Mouse (Mus musculus) midbrain, embryonic 15.5 days (tissue): Measurements from ENCODE around the gene Gstp2. TPM values are rescaled to one million over a fixed set of nuclear protein-coding genes. Genes with fewer than 3 reads are reported as not detected.

Source experiments
- ATAC-seq: fragments of 200-750 bp; cut with Nextera tagmentation; replicated peaks from 2 replicates; pipeline ENCODE4 v1.8.0; 2017; ENCODE audit warnings: moderate TSS enrichment
- H3K27ac ChIP-seq: fragments of 300-500 bp; sonication (generic); 2 replicates; pipeline ENCODE4 v1.5.1; 2015; ENCODE audit warnings: mild to moderate bottlenecking, inconsistent platforms
- H3K27me3 ChIP-seq: fragments of 300-500 bp; sonication (generic); replicated peaks from 2 replicates; pipeline ENCODE4 v1.6.1; 2015; ENCODE audit warnings: inconsistent platforms
- H3K36me3 ChIP-seq: fragments of 300-500 bp; sonication (generic); replicated peaks from 2 replicates; pipeline ENCODE4 v1.6.1; 2015; ENCODE audit warnings: inconsistent platforms
- H3K4me1 ChIP-seq: fragments of 300-500 bp; sonication (generic); 2 replicates; pipeline ENCODE4 v1.6.1; 2015; ENCODE audit warnings: inconsistent platforms
- H3K4me2 ChIP-seq: fragments of 300-500 bp; sonication (generic); 2 replicates; pipeline ENCODE4 v1.6.1; 2015; ENCODE audit warnings: inconsistent platforms, mild to moderate bottlenecking, moderate library complexity
- H3K4me3 ChIP-seq: fragments of 300-500 bp; sonication (generic); 2 replicates; pipeline ENCODE4 v1.5.1; 2015; ENCODE audit warnings: mild to moderate bottlenecking, inconsistent platforms
- H3K9ac ChIP-seq: fragments of 300-500 bp; sonication (generic); 2 replicates; pipeline ENCODE4 v1.6.1; 2015; ENCODE audit warnings: mild to moderate bottlenecking, inconsistent platforms
- H3K9me3 ChIP-seq: fragments of 300-500 bp; sonication (generic); 2 replicates; pipeline ENCODE4 v1.6.1; 2016; ENCODE audit warnings: inconsistent platforms
- WGBS: fragments of 180-500 bp; shearing (Covaris S2); methylation state at CpG from one replicate; pipeline ENCODE4 v1.1.7; 2015; ENCODE audit warnings: mixed read lengths; 5-methylcytosine and 5-hydroxymethylcytosine counted together
- polyA plus RNA-seq: library from polyadenylated mRNA; unstranded; fragments of >200 nt; fragmentation: Nextera tagmentation; extraction: Ambion mirVana; gene quantifications from 2 replicates; pipeline ENCODE4 v1.2.1, GENCODE M21; 2015

Gstp2 gene
- polyA plus RNA-seq, 1 experiment from 2014 or later, result 5.6 TPM

DNA sequence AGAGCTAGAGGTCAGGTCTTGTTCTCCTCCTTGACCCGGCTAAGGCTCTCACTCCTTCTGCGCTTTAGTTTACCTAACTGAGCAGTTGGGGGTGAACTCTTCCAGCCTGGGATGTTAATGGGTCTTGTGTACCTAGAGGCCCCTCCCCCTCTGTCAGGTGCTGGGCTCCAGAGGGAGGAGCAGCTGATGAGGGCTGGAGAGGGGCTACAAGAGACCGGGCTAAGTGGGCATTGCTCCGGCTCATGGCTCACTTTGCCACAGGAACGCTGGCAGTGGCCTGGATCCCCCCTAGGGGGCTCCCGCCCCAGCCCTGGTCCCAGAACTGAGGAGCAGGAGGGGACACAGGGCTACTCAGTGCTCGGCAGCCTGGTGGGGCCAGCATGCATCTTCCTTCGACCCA, 38.0 kb upstream of the Gstp2 start:
- no peaks in the 10 kb centered on the region for H3K36me3 ChIP-seq
- 0 out of 2 replicates have a peak, but pooled peaks cover 2% of the 10 kb centered on the region for H3K27me3 ChIP-seq
- H3K9ac ChIP-seq, result no peak overlapping the region
- no peak overlapping the region for H3K27ac ChIP-seq
- no peak for ATAC-seq
- H3K4me2 ChIP-seq, result no peak overlapping the region
- H3K9me3 ChIP-seq, result no peaks in the 10 kb centered on the region
- WGBS, result 31% methylated on average over 8 of the region's 8 CpGs
- H3K4me3 ChIP-seq, result no peak overlapping the region
- no peaks in the 10 kb centered on the region for H3K4me1 ChIP-seq

- 59% methylated on average over 7 of the region's 7 CpGs for WGBS
- Histone ChIP-seq H3K27me3 (0 out of 2 replicates have a peak, but pooled peaks cover 2% of the 10 kb centered on the region), H3K9ac (no peak overlapping the region), H3K4me3 (no peak overlapping the region), H3K27ac (no peak overlapping the region), H3K9me3 (no peaks in the 10 kb centered on the region), H3K4me1 (no peaks in the 10 kb centered on the region), H3K4me2 (no peak overlapping the region), H3K36me3 (no peaks in the 10 kb centered on the region)
- no peak for ATAC-seq
These were observed 37.5 kb upstream of the Gstp2 start for GRCm38 (mm10) chr19:4083316-4083715.

GRCm38 (mm10) chr19:4082219-4082965, 36.6 kb upstream of the Gstp2 start:
- H3K4me2 ChIP-seq, result no peak overlapping the region
- no peak overlapping the region for H3K27ac ChIP-seq
- no peak overlapping the region for H3K9ac ChIP-seq
- H3K4me1 ChIP-seq, result no peaks in the 10 kb centered on the region
- ATAC-seq, result no peak
- H3K36me3 ChIP-seq, result no peaks in the 10 kb centered on the region
- H3K9me3 ChIP-seq, result no peaks in the 10 kb centered on the region
- WGBS, result 82% methylated on average over 11 of the region's 11 CpGs
- no peak overlapping the region for H3K4me3 ChIP-seq
- 0 out of 2 replicates have a peak, but pooled peaks cover 2% of the 10 kb centered on the region for H3K27me3 ChIP-seq

DNA sequence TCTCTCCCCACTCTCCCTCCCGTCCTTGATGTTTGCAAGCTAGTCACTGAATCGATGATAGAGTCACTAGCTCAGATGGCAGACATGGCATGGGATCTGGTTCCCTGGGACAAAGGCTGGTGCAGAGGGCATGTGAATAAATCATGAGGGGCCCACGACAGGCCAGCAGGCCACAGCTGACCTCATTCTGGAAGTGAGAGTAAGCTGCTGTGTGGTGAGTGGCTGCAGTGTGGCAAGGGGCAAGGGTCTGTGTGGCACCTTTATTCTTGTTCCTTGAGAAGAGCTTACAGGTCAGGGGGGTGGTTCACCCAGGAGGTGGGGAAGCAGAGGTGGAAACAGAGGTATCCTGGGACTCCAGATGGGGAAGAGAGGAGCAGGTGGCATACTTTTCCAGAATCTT, 35.6 kb upstream of the Gstp2 start, which contains the start of gene Cabp2:
TSS of gene Cabp2 (plus strand) at position 185 of the 400 bp plus-strand sequence.
- no peak for ATAC-seq
- Histone ChIP-seq H3K9me3 (no peaks in the 10 kb centered on the region), H3K4me3 (no peak within 1 kb of the TSS), H3K9ac (no peak within 1 kb of the TSS), H3K4me1 (no peaks in the 10 kb centered on the region), H3K4me2 (no peak within 1 kb of the TSS), H3K36me3 (no peaks in the 10 kb centered on the region), H3K27me3 (0 out of 2 replicates have a peak, but pooled peaks cover 2% of the 10 kb centered on the region), H3K27ac (no peak within 1 kb of the TSS)
- WGBS, result 50% methylated on average over 3 of the region's 3 CpGs

GRCm38 (mm10) chr19:4080511-4081009, 34.7 kb upstream of the Gstp2 start:
- ATAC-seq, result no peak
- 66% methylated on average over 8 of the region's 8 CpGs for WGBS

GRCm38 (mm10) chr19:4079594-4079993, 33.8 kb upstream of the Gstp2 start:
- Histone ChIP-seq H3K9me3 (no peaks in the 10 kb centered on the region), H3K27ac (no peak overlapping the region), H3K4me1 (no peaks in the 10 kb centered on the region), H3K36me3 (no peaks in the 10 kb centered on the region), H3K4me2 (no peak overlapping the region), H3K9ac (no peak overlapping the region), H3K4me3 (no peak overlapping the region), H3K27me3 (0 out of 2 replicates have a peak, but pooled peaks cover 2% of the 10 kb centered on the region)
- ATAC-seq, result no peak
- WGBS, result 87% methylated on average over 1 of the region's 1 CpGs

More at GRCm38 (mm10) chr19:4080511-4081009, 34.7 kb upstream of the Gstp2 start:
- Histone ChIP-seq H3K27ac (no peak overlapping the region), H3K9ac (no peak overlapping the region), H3K4me3 (no peak overlapping the region), H3K27me3 (0 out of 2 replicates have a peak, but pooled peaks cover 2% of the 10 kb centered on the region), H3K4me1 (no peaks in the 10 kb centered on the region), H3K4me2 (no peak overlapping the region), H3K9me3 (no peaks in the 10 kb centered on the region), H3K36me3 (no peaks in the 10 kb centered on the region)

DNA sequence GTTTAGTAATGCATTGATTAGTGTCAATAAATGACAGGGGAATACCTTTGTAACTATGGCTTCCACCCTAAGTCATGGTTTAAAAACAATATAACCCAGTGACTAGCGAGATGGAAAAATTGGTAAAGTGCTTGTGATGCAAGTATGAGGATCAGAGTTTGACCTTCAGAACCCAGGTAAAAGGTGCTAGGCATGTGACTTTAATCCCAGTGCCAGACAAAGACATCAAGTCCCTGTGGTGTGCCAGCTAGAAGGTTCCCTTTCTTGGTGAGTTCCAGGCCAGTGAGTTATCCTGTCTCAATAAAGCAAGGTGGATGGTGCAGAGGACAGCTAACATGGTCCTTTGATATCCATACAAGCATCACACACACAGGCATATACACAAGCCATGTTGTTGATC, 29.7 kb upstream of the Gstp2 start:
- no peak overlapping the region for H3K9ac ChIP-seq
- H3K4me1 ChIP-seq, result no peaks in the 10 kb centered on the region
- 87% methylated on average over 1 of the region's 1 CpGs for WGBS
- no peaks in the 10 kb centered on the region for H3K36me3 ChIP-seq
- H3K27ac ChIP-seq, result no peak overlapping the region
- no peaks in the 10 kb centered on the region for H3K9me3 ChIP-seq
- H3K4me2 ChIP-seq, result no peak overlapping the region
- 0 out of 2 replicates have a peak, but pooled peaks cover 2% of the 10 kb centered on the region for H3K27me3 ChIP-seq
- ATAC-seq, result no peak
- no peak overlapping the region for H3K4me3 ChIP-seq

DNA sequence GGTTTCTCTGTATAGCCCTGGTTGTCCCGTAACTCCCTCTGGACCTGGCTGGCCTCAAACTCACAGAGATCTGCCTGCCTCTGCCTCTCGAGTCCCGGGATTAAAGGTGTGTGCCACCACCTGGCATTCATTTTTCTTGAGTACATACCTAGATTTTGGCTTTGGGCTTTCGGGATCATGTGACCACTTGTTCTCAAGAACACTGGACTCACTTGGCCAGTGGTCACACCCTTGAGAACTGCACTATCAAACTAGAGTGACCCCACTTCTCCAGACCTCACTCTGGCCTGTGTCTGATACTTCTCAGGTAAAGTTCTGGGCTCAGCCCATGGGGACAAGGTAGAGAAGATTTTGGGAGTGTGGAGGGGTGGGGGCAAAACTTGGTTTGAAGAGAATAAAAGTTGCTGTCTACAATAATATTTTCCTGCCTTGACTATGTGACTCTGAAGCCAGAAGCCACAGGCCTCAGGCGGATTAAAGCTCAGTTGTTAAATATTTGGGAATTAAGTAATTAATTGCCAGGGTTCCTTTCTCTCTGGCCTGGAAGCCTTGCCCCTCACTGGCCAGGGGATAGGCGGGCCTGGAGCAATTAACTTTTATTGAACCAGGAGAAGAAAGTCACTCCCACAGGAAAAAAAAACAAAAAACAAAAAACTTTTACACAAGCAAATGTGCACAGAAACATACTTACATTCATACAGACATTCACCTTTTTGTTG, 27.0 kb upstream of the Gstp2 start:
- H3K4me3 ChIP-seq, result no peak overlapping the region
- H3K27ac ChIP-seq, result no peak overlapping the region
- 88% methylated on average over 6 of the region's 6 CpGs for WGBS
- H3K4me1 ChIP-seq, result no peaks in the 10 kb centered on the region
- no peak overlapping the region for H3K4me2 ChIP-seq
- H3K27me3 ChIP-seq, result no peaks in the 10 kb centered on the region
- H3K9me3 ChIP-seq, result no peaks in the 10 kb centered on the region
- no peak overlapping the region for H3K9ac ChIP-seq
- no peak for ATAC-seq
- H3K36me3 ChIP-seq, result no peaks in the 10 kb centered on the region

GRCm38 (mm10) chr19:4071406-4071805, 25.6 kb upstream of the Gstp2 start:
- ATAC-seq, result no peak
- H3K27ac ChIP-seq, result no peak overlapping the region
- WGBS, result 94% methylated on average over 6 of the region's 6 CpGs
- H3K4me2 ChIP-seq, result no peak overlapping the region
- H3K27me3 ChIP-seq, result no peaks in the 10 kb centered on the region
- H3K9me3 ChIP-seq, result no peaks in the 10 kb centered on the region
- H3K9ac ChIP-seq, result no peak overlapping the region
- H3K36me3 ChIP-seq, result no peaks in the 10 kb centered on the region
- no peaks in the 10 kb centered on the region for H3K4me1 ChIP-seq
- H3K4me3 ChIP-seq, result no peak overlapping the region

GRCm38 (mm10) chr19:4070756-4071155, 24.9 kb upstream of the Gstp2 start:
- Histone ChIP-seq H3K36me3 (no peaks in the 10 kb centered on the region), H3K4me2 (no peak overlapping the region), H3K9me3 (no peaks in the 10 kb centered on the region), H3K27me3 (no peaks in the 10 kb centered on the region), H3K9ac (no peak overlapping the region), H3K4me1 (no peaks in the 10 kb centered on the region), H3K27ac (no peak overlapping the region), H3K4me3 (no peak overlapping the region)
- no peak for ATAC-seq
- 83% methylated on average over 8 of the region's 8 CpGs for WGBS

DNA sequence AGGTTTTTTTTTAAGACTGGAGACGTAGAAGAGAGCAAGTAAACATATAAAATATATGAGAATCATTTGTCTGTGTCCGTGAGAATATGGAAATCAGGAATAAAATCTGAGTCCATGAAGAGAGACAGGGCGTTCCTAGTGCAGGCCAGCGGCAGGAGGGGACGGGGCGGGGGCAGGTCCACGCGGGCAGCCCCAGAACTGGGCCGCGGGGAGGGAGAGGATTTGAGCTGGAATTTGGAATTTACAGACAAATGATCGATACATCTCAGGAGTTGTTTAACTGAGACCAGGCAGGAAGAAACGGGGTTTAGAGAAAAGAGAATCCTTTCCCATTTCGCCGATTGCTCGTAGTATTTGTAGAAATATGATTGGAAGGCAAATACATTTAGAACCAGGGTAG, 24.5 kb upstream of the Gstp2 start:
- no peak for ATAC-seq
- H3K9me3 ChIP-seq, result no peaks in the 10 kb centered on the region
- H3K27me3 ChIP-seq, result no peaks in the 10 kb centered on the region
- 71% methylated on average over 15 of the region's 15 CpGs for WGBS
- no peaks in the 10 kb centered on the region for H3K36me3 ChIP-seq
- no peaks in the 10 kb centered on the region for H3K4me1 ChIP-seq
- H3K4me3 ChIP-seq, result no peak overlapping the region
- no peak overlapping the region for H3K9ac ChIP-seq
- H3K4me2 ChIP-seq, result no peak overlapping the region
- H3K27ac ChIP-seq, result no peak overlapping the region

DNA sequence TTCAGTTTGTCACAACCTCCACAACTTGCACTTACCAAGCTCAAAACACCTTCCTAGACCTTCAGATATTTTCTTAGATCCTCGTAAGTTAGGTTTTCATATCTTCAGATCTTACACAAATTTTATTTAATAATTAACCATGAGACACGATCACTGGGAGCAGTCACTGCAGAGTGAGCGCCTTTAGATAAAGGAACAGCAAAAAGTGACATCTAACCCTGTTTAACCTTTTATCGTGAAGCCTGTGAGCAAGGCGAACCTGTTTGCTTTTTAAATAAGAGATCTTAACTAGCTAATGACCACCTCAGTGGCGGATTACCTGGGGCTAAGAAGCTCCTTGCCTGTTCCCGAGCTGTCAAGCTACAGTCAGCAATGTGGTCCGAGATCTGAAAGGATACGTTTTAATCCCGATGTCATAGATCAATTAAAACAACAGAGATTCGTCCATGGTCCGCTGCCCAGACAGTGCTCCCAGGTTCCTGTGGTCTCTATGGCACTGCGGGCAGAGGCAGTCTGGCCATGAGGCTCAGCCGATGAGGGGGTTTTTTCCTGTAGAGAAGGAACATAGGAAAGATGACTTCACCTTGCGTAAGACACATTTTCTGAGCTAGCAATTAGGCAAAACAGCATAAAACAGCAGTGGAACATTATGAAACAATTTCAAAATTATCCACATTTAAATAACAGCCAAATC, 23.0 kb upstream of the Gstp2 start:
- Histone ChIP-seq H3K9ac (no peak overlapping the region), H3K9me3 (no peaks in the 10 kb centered on the region), H3K4me3 (no peak overlapping the region), H3K4me2 (no peak overlapping the region), H3K27ac (no peak overlapping the region), H3K4me1 (no peaks in the 10 kb centered on the region), H3K27me3 (no peaks in the 10 kb centered on the region), H3K36me3 (no peaks in the 10 kb centered on the region)
- no peak for ATAC-seq
- 51% methylated on average over 15 of the region's 15 CpGs for WGBS
